Mouse (Mus musculus): ENCODE measurements around the gene Snhg11.

DNA sequence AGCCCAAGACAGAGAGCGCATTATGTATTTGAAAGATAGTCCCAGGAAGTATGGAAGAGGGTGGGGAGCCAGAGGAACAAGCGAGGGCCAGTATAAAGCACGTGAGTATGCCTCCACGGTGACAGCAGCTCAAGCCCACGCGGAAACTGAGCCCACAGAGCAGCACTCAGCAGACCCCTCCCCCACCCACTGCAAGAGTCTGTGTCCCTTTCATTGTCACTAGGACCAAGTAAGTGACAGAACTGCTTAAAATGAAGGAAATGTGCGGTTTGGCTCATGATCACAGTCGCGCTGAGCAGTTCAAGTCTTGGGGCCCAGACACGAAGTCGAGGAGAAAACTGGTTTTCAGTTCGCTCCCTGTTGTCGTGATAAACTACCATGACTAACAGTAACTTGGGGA is 41.1 kb upstream of the Snhg11 start:
- TF ChIP-seq POLR2A (IDR thresholded peaks at IDR 0.05; ENCODE audit: low read depth, low read length) (no peak), CTCF (conservative IDR thresholded peaks at IDR 0.05; ENCODE audit: insufficient read depth, insufficient read length, low read depth, low read length) (no peak)
